8 mouse cellular contexts compared by ENCODE assay signal in the genomic region with DNA sequence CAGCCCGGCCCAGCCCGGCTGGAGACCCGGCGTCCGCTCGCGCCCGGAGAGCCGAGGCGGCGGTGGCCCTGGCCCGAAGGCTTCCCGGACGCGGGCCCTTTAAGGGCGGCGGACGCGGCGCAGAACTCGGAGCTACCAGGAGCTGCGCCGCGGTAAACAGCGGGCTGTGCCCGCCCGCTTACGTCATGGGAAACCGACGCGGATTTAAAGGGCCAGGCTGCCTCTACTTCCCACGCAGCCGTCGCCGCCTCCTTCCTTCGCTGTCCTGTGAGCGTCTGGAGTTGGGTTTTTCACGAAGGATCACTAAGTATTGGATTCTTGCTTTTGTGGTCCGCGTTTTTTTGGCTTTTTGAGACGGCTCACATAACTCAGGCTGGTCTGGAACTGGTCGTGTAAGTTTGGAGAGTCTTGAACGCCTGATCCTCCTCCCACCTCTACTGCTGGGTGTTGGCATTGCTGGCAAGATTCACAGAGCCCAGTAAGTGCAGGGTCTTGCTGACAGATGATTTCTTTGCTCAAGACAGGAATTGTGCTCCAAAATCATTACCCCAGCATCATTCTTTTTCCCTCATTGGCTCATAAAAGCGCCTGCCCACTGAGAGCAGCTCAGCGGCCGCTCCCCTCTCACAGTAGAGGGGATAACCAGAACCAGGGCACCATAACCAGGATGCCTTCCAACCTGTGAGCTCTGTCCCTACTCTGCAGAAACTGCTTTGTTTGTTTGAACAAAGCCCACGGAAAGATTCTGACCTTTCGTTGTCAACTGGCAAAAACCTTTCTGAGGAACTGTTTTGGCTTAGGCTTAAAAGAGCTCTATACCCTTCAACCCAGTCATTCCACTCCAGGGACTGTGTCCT. TPM values are rescaled to one million over a fixed set of nuclear protein-coding genes. Genes with fewer than 3 reads are reported as not detected.
DNase-seq lines count a peak whose midpoint lies in the region; ATAC-seq and TF ChIP-seq lines count a peak whose summit lies in the region.

A gene (minus strand): TSS at position 152 of the 857 bp plus-strand sequence.

- H3K27ac ChIP-seq in embryonic facial prominence, embryonic 13.5 days = peak within 1 kb of the TSS; percentile 91
- H3K27ac ChIP-seq in limb, embryonic 10.5 days = peak within 1 kb of the TSS; percentile 92
- peak within 1 kb of the TSS; percentile 81 for H3K27ac ChIP-seq in midbrain, embryonic 12.5 days (replicated peaks)
- peak within 1 kb of the TSS; percentile 87 for H3K27ac ChIP-seq in small intestine, adult 2 months (ENCODE audit: insufficient read depth, low read depth, low read length)

- TF ChIP-seq POLR2A in small intestine, adult 2 months (IDR thresholded peaks at IDR 0.05; ENCODE audit: low read depth, low read length) = 0 out of 2 replicates have a peak, but pooled peaks have one; percentile 12

- H3K4me1 ChIP-seq in embryonic facial prominence, embryonic 13.5 days = peaks cover 27% of the 10 kb centered on the region
- peaks cover 28% of the 10 kb centered on the region for H3K4me1 ChIP-seq in limb, embryonic 10.5 days
- peaks cover 31% of the 10 kb centered on the region for H3K4me1 ChIP-seq in midbrain, embryonic 12.5 days
- peaks cover 6% of the 10 kb centered on the region; the same call in 1 of the 2 replicates for H3K4me1 ChIP-seq in small intestine, adult 2 months (ENCODE audit: control insufficient read depth, insufficient read depth, insufficient read length, low read length)

- TF ChIP-seq CTCF in small intestine, adult 2 months (IDR thresholded peaks at IDR 0.05; ENCODE audit: extremely low read depth, insufficient read length, insufficient replicate concordance, low read depth, low read length) = peak; percentile 9; the same call in 1 of the 2 replicates

- H3K4me3 ChIP-seq in embryonic facial prominence, embryonic 13.5 days = peak within 1 kb of the TSS; percentile 87
- peak within 1 kb of the TSS; percentile 95 for H3K4me3 ChIP-seq in limb, embryonic 10.5 days
- peak within 1 kb of the TSS; percentile 90 for H3K4me3 ChIP-seq in midbrain, embryonic 12.5 days
- peak within 1 kb of the TSS; percentile 84 for H3K4me3 ChIP-seq in small intestine, adult 2 months (ENCODE audit: low read depth, low read length)

- ATAC-seq in embryonic facial prominence, embryonic 13.5 days (ENCODE audit: insufficient number of reproducible peaks, insufficient read depth, low FRiP score, low TSS enrichment, low read depth) = peak; percentile 89
- ATAC-seq in midbrain, embryonic 12.5 days (ENCODE audit: low FRiP score, low read depth) = peak; percentile 95

- under 1% methylated on average over 41 of the region's 48 CpGs for WGBS in embryonic facial prominence, embryonic 13.5 days
- under 1% methylated on average over 48 of the region's 48 CpGs for WGBS in limb, embryonic 10.5 days
- WGBS in midbrain, embryonic 12.5 days = under 1% methylated on average over 47 of the region's 48 CpGs
- 2% methylated on average over 48 of the region's 48 CpGs for WGBS in small intestine, adult 2 months

- peak; percentile 87 for DNase-seq in 416B (ENCODE audit: low read depth)
- peak; percentile 62 to 63 for DNase-seq in adrenal gland, postnatal 4 days (ENCODE audit: low spot score in 2 of 2)
- peak; percentile 93 to 95 for DNase-seq in heart, adult 18-20 months
- peak; percentile 92 for DNase-seq in kidney, adult 18-20 months
- peak; percentile 89 for DNase-seq in limb, embryonic 10.5 days (ENCODE audit: low spot score)

- H3K36me3 ChIP-seq in embryonic facial prominence, embryonic 13.5 days = peaks cover 19% of the 10 kb centered on the region
- peaks cover 28% of the 10 kb centered on the region for H3K36me3 ChIP-seq in limb, embryonic 10.5 days
- peaks cover 20% of the 10 kb centered on the region; the same call in 1 of the 2 replicates for H3K36me3 ChIP-seq in midbrain, embryonic 12.5 days
- H3K36me3 ChIP-seq in small intestine, adult 2 months (ENCODE audit: control insufficient read depth, insufficient read depth, low read length) = peaks cover 20% of the 10 kb centered on the region

- no peaks in the 10 kb centered on the region for H3K9me3 ChIP-seq in embryonic facial prominence, embryonic 13.5 days
- no peaks in the 10 kb centered on the region for H3K9me3 ChIP-seq in limb, embryonic 10.5 days (replicated peaks)
- no peaks in the 10 kb centered on the region for H3K9me3 ChIP-seq in midbrain, embryonic 12.5 days

- peak within 1 kb of the TSS; percentile 92 for H3K4me2 ChIP-seq in embryonic facial prominence, embryonic 13.5 days
- peak within 1 kb of the TSS; percentile 97 for H3K4me2 ChIP-seq in midbrain, embryonic 12.5 days (replicated peaks)

- H3K9ac ChIP-seq in embryonic facial prominence, embryonic 13.5 days = peak within 1 kb of the TSS; percentile 92
- H3K9ac ChIP-seq in midbrain, embryonic 12.5 days (replicated peaks) = peak within 1 kb of the TSS; percentile 87

- H3K27me3 ChIP-seq in embryonic facial prominence, embryonic 13.5 days = no peaks in the 10 kb centered on the region
- H3K27me3 ChIP-seq in limb, embryonic 10.5 days (ENCODE audit: low read depth, poor library complexity, severe bottlenecking) = no peaks in the 10 kb centered on the region
- no peaks in the 10 kb centered on the region for H3K27me3 ChIP-seq in midbrain, embryonic 12.5 days
- no peaks in the 10 kb centered on the region for H3K27me3 ChIP-seq in small intestine, adult 2 months (ENCODE audit: control insufficient read depth, insufficient read depth, low read length)

RNA-seq across cellular contexts. Expression of the gene that starts here (rescaled TPM):
- 100 to 1,000 TPM; 244 TPM for total RNA-seq in adrenal gland, postnatal 4 days (2021)
- 42.0 and 46.0 TPM in 2 replicates for polyA plus RNA-seq in embryonic facial prominence, embryonic 13.5 days (2015; fragmentation: Nextera tagmentation; extraction: Ambion mirVana)
- 10 to 100 TPM; 57.6 to 67.8 TPM for total RNA-seq in heart, adult 18-20 months (2021)
- polyA plus RNA-seq in limb, embryonic 10.5 days (2016; fragmentation: Nextera tagmentation; extraction: Ambion mirVana) = 26.0 and 28.6 TPM in 2 replicates
- 36.0 and 36.4 TPM in 2 replicates for polyA plus RNA-seq in midbrain, embryonic 12.5 days (2016; fragmentation: Nextera tagmentation; extraction: Ambion mirVana)
- polyA plus RNA-seq in small intestine, adult 2 months (2012; rRNA removed) = 337 and 348 TPM in 2 replicates

Comparison
In these comparisons a context has a peak if more than half of its experiments do, and no peak if none do; other contexts are left out.
1. Peak in every context shown above with its lines: DNase-seq, ATAC-seq, H3K4me3 ChIP-seq and H3K27ac ChIP-seq.